Mouse (Mus musculus) liver (tissue): ENCODE results near the gene Oard1.
A peak's percentile ranks its signal among the peaks of the same experiment; 100 is the strongest.

Experiments used
- DNase-seq: peaks from one replicate; pipeline ENCODE4 v3.0.0-alpha.2; 2020; ENCODE audit warnings: mixed read lengths

The Oard1 gene

DNA sequence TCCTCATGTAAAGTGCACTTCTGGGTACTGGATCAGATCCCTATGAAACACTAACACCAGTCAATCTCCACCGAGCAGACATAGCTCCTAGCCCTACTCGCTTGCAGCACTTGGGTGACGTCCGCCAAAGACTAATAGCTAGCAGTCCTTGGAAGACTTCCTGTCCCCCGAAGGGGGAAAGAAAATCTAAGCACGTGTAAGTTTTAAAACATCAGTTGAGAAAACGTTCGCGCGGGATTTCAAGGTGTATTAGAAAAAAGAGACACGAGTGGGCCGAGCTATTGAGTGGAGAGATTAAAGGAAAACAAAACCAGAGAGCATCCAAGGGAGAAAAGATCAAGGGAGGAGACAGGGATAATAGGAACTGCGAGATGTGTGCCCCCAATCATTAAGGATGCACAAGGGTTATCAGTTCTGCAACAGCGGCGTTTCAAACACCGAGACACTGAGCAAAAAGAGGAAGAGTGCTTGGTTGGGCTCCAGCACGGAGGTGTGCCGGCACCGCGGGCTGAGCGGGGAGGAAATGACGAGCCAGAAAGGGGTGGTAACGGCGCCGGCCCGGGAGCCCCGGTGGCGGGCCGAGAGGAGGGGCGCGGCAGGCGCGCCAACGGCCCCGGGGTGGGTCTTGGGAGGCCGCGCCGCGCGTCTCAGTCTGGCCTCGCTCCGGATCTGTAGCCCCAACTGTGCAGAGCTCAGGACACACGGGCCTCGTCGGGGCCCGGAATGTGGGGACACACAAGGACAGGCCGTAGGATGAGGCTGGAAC, 1.1 kb upstream of the Oard1 start:
- peak; percentile 89 for DNase-seq

DNA sequence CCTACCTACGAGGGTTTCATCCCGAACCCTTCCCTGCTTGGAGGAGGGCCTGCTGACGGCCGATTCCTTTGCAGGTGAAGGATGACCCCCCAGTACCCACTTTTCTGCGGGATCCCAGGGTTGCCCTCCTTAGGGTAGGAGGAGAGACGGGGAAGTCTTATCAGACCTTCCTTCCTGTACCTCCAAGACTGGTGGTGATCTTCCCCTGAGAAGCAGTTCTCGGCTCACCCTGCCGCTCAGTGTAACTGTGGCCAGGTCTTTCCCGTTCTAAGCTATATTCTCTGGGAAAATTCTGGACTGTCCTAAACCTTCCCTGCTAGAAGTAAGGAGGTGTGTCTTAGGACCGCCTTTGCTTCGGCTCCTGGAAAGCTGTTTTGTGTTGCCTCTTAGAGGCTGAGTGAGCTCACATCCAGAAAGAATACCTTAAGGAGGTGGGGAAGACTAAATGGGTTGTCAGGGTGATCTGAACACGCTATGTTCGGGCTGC, 528 bp downstream of the Oard1 start:
- peak; percentile 61 for DNase-seq

DNA sequence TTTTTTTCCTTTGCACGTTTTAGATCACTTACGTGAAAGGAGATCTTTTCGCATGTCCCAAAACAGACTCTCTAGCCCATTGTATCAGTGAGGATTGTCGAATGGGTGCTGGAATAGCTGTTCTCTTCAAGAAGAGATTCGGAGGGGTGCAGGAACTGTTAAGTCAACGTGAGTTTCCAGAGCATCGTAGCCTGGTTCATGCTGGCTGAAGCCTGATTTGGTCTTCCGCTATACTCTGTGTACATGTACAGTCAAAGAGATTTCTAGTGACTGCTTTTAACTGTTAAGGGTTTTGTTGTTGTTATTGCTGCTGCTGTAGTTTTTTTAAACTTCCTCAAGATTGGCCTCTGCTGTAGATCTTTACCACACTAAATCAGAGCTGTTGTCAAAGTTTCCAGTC, 1.4 kb downstream of the Oard1 start:
- no peak for DNase-seq

- DNase-seq = no peak
These were observed 6.2 kb downstream of the Oard1 start for GRCm38 (mm10) chr17:48416011-48416410.

DNA sequence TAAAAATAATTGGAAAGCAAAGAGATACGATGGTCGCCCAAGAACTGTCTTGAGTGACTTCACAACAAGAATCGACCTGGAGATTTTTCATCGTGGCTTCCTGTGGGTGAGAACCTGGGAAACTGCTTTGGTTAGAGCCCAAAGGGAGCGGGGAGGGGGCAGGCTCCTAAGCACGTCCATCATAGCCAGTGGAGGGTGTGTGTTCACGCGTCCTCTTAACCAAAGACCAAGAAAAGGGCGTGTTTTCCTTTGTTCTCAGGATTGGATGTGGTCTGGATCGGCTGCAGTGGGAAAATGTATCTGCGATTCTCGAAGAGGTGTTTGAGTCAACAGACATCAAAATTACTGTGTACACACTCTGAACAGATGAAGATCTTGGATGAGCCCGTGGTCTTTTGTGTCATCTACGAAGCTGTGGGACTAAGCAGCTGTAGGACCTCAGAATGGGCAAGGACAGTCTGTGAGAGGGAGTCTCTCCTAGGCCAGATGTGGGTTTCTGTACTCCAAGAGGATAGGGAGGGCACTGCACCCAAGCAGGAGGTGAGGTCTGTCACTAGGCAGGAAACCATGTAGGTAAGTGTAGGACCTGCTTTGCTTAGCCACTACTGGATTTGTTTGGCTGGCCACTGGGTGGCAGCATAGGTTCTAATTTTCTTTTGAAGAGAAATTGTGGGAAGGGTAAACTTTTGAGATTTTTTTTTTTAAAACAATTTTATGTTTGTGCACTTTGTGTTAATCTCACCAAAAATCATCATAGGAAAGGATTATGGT, 6.8 kb downstream of the Oard1 start:
- DNase-seq = peak; percentile 76

DNA sequence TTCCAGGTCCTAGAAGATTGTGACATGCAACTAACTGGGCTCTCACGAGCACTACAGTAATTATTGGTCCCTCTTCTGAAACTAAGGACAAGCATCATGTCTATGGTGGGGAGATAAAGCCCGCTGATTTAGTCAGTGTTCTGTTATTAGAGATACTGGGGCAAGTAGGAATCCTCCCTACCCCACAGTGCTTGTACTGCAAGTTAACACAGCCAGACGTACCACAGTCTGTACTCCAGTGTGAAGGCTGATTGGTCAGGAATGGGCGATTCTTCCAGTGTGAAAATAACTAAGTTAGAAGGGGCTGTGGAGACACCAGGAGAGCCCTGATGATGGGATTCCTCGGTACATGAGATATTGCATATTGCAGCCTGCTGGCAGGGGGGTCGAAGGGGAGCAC, 7.7 kb downstream of the Oard1 start:
- DNase-seq = no peak

DNA sequence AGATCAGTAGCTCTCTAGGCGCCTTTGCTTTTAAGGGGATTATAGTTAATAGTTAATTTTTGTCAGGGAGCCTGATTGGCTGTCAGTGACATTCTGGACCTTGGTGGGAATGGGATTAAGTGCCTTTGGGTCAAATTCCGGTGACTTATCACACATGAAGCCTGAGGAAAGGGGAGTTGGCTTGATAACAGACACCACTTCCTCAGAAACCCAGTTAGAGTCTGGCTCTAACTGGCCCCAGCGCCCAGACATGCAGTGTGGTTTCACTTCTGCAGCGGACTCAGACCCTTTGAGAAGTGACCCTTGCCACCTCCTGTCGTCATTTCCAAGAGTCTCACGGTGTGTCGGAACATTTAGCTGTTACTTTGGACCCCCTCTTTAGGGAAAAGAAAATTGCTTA, 8.4 kb downstream of the Oard1 start:
- peak; percentile 46 for DNase-seq

DNA sequence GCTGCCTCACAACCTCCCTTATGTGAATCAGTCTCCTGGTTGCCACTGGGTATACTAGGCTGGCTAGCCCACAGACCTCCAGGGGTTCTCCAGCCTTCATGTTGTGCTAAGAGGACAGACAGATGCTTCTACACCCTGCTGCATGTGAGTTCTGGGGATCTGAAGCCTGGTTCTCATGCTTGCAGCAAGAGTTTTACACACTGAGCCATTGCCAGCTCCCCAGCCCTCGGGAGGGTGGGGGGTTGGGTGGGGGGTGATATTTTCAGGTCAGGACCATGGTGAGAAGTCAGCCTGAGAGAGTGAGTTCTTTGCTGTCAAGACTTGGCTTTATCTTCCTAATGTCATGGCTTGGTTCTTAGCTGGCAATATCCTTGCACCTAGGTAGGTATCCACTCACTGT, 9.0 kb downstream of the Oard1 start:
- no peak for DNase-seq

GRCm38 (mm10) chr17:48419571-48419970, 9.8 kb downstream of the Oard1 start:
- no peak for DNase-seq

DNA sequence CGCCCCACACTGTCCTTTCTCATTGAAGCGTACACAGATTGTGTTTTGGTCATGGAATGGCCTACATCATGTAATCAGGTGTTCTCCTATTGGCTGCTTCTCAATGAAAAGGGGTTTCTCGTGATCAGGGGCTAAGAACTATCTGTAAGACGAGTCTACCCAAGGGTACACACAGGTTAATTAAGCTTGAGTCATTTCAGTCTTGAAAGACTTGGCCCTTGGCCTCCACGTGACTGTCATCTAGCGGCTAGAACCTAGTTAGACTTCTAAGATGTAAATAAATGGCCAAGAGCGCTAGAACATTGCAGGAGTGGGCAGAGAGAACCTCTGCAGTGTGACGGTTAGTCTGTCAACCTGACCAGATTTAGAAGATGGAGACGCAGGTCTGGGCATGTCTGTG, 14.4 kb downstream of the Oard1 start:
- DNase-seq = no peak

- peak; percentile 51 for DNase-seq
These were observed 16.2 kb downstream of the Oard1 start for GRCm38 (mm10) chr17:48425823-48426612.

DNA sequence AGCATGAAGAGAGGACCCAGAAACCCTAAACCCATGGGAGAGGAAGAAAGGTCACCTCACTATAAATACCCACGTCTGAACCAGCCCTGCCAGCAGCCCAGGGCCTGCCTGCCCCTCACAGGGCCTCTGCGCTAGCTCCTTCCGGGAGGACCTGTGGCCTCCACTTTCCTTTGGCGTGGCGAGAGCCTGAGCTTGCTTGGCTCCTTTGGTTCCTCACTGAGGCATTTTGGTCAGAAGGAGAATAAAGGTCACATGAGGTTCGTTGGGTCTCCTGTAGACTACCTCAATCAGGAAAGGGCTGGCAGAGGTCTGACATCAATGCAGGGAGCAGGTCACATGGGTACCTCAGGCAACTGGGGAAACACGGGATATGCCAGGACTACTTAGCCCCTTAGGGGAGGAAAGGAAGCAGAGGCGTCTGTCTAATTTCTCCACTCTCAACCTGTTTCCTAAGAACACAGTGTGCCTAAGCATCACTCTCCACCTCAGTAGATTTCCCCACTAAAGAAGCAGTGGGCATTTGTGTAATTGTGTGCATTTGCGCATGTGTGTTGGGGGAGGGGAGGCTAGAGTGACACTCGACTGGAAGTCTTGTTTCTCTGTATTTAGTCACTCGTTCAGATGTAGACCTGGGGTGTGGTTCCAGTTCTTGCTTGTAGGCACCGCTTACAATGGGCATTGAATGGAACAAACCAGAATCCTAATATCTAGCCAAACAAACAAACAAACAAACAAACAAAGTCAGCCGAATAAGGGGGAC, 17.4 kb downstream of the Oard1 start:
- DNase-seq = no peak

DNA sequence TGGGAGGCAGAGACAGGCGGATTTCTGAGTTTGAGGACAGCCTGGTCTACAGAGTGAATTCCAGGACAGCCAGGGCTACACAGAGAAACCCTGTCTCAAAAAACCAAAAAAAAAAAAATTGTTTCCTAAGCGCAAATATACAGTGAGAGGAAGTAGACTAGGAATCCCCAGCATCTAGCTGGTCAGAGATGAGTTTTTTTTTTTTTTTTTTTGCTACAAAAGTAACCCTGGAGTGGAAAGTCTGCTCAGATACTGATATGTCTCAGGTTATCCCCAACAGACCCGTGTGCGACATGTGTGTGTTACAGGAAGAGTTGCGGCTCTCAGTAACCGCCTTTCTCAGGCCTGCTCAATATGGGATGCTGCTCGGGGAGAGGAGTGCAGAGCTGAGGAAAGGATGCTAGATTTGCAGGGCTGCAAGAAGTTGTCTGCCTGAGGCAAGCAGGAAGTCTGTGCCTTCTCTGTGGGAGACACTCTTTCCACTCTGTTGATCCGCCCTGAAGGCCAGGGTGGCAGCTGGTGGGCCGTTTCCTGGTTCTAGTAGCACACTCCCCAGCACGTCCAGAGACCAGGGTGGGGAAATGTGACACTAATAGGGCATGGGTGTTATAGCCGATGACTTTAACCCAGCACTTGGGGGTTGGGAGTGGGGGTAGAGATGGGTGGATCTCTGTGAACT, 18.2 kb downstream of the Oard1 start:
- DNase-seq = no peak

DNA sequence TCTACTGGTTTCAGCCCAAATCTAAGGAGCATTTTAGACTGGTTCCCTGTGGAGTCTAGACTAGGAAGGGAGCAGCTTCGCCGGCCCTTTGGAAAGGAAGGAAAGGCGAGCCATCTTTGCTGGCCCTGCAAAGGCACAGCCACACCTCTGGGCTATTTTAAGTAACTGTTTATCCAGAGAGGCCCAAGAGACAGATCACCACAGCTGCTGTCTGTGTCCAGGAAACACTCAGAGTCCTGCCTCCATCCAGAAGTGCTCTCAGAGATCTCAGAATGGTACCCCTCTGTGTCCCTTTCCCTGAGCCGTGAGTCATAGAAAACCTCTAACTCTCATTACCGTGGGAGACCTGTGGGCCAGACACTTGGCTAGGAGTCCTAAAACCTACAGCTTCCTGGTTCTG, 20.6 kb downstream of the Oard1 start:
- no peak for DNase-seq

DNA sequence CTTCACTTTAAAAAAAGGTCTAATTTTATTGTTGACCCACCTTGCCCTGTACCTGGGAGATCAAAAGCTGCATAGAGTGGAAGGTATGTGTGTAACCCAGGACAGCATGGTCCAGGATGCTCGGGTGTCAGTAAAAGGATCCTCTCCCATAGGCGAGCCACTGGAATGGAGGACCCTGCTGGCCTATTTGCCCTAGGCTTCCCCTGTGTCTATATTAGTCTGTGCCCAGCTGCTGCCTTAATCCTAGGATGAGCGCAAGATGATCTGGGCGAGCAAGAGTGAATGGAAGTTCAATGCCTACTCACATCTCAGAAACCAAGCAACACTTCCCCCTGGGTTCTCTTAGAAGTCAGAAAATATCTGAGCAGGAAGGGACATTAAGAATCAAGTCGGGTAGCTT, 21.2 kb downstream of the Oard1 start:
- no peak for DNase-seq

GRCm38 (mm10) chr17:48432158-48432980, 22.6 kb downstream of the Oard1 start, which contains the start of gene Apobec2:
TSS of gene Apobec2 (minus strand) at chr17:48432930.
- DNase-seq = peak; percentile 39

GRCm38 (mm10) chr17:48433006-48433655, 23.3 kb downstream of the Oard1 start:
- no peak for DNase-seq

GRCm38 (mm10) chr17:48433689-48434330, 24.0 kb downstream of the Oard1 start:
- peak; percentile 45 for DNase-seq

DNA sequence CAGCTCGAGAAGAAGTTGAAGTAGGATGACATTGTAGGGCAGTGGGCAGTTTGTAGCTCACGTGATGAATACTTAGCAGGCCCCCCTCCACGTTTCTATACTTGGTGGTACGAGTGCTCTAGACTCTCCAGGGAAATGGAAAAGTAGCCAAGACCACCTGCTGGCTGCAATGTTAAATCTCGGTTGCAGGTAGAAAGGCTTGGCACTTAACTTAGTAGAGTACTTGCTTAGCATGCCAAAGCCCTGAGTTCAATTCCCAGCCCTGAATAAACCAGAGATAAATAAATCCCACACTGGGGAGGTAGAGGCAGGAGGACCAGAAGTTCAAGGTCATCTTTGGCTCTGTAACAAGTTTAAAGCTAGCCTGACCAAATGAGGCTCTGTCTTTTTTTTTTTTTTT, 24.7 kb downstream of the Oard1 start:
- no peak for DNase-seq

GRCm38 (mm10) chr17:48436487-48436886, 26.7 kb downstream of the Oard1 start:
- DNase-seq = no peak
